Mouse (Mus musculus): ENCODE measurements around the gene Cybc1.

Gene Cybc1

GRCm38 (mm10) chr11:121229018-121229439, at the start of gene Cybc1:
Gene Cybc1, minus strand, starts transcription at chr11:121229322.
- peak; percentile 82 to 85 for DNase-seq

- no peak for DNase-seq
These were observed 48.9 kb upstream of the Cybc1 start for GRCm38 (mm10) chr11:121278011-121278410.

- no peak for DNase-seq
These were observed 48.4 kb upstream of the Cybc1 start for GRCm38 (mm10) chr11:121277516-121277915.

DNA sequence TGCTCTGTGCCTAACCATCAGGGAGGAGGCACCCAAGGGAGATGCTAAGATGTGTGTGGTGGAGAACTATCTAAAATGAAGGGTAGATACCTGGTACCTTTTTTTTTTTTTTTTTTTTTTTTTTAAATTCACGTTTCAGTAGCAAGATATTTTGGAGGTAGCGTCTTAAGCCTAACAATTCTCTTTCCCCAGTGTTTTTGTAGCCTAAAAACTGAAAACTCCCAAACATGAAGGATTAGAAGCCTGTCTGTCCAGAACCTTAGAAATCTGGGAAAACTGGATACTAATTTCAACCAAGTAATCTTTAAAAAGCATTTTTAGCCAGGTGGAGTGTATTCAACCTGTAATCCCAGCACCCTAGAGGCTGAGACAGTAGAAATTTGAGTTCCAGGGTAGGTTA, 32.0 kb upstream of the Cybc1 start:
- DNase-seq = no peak

DNA sequence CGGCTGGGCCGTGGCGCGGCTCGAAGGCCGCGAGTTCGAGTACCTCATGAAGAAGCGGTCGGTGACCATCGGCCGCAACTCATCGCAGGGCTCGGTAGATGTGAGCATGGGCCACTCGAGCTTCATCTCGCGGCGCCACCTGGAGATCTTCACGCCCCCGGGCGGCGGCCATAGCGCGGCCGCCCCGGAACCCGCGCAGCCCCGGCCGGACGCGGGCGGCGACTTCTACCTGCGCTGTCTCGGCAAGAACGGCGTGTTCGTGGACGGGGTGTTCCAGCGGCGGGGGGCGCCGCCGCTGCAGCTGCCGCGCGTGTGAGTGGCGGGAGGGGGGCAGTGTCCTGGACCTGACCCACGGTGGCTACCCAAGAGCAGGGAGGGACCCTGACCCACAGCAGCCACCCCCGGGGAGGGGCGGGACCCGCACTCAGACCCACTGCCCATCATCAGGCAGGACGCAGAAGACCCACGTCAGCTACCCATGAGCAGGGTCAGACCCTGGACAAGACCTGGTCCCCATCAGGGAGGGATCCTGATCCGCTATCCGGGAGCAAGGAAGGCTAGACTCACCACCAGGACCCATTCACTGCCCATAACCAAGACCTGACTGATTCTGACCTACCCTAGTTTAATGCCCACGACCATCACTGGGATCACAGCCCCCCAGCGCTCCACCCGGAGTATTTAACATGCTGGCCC, 31.2 kb upstream of the Cybc1 start:
- DNase-seq = no peak

DNA sequence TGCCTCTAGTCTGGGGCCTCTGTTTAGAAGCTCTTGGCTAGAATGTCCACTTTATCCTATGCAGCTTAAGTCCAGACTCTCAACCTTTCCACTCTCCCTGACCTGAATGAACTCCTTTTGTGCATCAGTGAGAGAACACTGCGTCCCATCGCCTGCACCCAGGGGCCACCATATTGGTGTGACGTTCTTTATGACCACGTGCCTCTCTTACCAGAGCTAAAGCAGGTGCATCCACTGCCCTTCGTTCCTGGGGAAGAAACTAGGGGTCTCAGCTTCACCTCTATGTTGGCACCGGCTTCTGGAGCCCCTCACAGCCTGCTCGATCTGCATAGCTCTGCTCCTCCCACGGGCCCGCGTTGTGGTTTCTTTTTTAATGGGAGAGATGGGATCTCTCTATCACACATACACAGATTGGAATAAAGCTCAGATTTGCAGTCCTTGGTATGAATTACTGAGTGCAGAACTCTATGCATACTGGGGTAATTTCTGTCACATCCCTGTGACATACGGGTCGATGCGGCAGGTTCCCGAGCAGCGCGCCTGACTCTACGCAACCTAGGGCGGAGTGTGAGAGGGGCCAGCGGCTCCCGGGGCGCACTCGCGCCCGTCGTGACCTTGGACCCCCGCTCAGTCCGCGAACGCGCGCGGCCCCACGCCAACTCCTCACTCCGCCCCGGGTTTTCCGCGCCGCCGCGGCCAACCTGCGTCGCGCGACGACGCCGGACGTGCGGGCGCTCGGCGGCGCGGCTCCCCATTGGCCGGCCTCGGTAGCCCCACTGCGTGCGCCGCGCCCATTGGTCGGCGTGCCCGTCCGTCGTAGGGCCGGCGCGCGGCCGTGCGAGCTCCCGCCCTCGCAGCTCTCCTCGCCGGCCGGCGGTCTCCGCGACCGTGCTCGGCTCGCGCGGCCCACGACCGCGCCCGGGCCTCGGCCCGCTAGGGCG, 30.3 kb upstream of the Cybc1 start, which contains the start of gene Foxk2:
TSS of gene Foxk2 (plus strand) at position 831 of the 941 bp plus-strand sequence.
- DNase-seq = peak; percentile 85 to 86

DNA sequence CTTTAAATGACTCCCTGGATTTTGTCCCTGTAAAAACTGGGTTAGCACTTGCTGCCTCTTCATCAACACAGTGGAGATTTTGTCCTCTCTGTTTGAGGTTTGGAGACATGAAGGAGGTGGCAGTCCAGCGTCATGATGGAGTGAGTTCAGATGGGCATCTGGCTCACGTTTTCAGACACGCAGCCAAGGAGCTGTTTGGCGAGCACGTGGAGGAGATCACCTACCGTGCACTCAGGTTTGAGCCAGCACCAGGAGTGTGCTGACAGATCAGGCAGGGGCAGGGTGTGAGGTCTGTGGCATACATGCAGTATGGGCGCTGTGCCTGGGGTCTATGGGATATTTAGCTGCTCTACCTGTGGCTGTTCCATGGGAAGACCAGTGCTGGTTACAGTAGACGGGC, 21.1 kb upstream of the Cybc1 start:
- DNase-seq = no peak

DNA sequence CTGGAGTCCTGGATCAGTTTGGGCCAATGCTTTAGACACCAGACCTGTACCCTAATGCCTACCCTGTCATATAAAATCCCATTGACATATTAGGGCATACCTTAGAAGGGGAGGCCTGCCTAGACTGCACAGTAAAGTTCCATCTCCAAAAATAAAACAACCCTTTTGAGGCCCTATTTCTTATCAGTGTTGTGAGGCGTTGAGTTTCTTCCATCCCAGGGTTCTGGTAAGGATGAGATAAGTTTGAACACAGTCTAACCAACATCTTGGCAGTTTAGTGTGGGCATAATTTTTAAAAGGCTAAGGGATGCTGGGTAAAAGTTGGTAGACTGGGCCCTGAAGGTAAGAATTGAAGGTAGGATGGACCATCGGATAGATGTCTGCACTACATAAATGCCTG, 10.5 kb upstream of the Cybc1 start:
- no peak for DNase-seq

DNA sequence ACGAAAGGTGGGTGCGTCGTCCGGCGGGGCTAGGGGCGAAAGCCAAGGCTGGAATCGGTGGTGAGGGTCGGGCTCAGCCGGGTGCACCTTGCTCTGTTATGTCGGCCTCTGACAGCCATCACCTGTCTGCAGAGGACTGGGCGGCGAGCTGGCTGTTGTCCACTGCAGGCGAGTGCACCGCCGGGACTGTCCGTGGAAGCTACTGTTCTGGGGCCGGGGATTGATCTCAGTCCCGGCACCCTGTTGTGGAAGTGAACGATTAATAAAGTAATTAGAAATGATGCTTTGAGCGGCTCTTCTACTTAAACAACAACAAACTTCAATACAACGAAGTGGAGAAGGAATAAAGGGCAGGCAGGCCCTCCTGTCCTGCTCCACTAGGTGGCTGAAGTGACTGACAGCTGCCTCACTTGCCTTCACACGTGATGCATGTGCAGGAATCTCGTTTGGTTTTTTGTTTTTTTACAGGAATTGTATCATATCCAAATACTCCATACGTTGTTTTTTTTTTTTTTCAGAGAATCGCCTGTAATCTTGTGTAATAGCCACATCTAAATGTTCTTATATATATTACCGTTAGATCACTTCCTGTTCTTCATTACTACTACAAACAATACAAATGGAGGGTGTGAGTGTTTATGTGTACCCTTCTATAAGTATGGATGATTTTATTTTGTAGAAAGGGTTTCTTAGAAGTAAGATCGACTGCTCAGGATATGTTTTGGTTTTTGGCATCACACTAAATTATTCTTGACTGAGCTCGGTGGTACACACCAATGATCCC, 8.4 kb upstream of the Cybc1 start:
- peak; percentile 54 to 68 for DNase-seq

DNA sequence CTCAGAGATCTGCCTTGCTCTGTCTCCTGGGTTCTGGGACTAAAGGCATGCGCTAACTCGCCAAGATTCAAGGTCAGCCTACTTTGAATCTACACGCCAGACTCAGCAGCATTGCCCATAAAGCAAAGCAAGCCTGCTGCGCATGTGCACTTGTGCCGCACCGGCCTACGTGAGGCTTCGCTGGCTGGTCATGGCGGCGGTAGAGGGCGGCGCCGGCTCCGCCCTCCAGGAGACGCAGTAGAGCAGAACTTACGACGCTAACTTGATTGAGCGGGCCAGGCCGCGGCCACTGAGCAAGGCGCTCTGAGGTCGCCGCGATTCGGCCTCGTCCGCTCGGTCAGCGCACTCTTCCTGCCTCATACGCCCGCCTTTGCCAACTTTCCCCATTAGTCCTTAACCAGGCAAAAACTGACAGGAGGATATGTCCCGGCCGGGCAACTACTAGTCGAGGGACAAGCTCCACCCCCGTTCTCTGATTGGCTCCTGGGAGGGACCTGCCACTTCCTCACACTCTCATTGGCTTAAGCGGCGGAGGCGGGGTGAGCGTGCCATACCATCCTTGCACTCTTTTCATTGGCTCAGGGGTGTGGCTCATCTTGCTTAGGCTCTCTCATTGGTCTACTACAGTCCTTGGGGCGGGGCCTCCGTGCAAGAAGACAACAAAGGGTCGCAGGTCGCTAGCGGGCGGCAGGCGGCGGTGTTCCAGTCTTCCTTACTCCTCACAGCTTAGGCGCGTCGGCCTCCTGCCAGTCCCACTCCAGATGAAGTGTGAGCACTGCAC, 7.6 kb upstream of the Cybc1 start, which contains the start of gene Narf:
TSS of gene Narf (plus strand) at position 690 of the 781 bp plus-strand sequence.
- peak; percentile 100 for DNase-seq

DNA sequence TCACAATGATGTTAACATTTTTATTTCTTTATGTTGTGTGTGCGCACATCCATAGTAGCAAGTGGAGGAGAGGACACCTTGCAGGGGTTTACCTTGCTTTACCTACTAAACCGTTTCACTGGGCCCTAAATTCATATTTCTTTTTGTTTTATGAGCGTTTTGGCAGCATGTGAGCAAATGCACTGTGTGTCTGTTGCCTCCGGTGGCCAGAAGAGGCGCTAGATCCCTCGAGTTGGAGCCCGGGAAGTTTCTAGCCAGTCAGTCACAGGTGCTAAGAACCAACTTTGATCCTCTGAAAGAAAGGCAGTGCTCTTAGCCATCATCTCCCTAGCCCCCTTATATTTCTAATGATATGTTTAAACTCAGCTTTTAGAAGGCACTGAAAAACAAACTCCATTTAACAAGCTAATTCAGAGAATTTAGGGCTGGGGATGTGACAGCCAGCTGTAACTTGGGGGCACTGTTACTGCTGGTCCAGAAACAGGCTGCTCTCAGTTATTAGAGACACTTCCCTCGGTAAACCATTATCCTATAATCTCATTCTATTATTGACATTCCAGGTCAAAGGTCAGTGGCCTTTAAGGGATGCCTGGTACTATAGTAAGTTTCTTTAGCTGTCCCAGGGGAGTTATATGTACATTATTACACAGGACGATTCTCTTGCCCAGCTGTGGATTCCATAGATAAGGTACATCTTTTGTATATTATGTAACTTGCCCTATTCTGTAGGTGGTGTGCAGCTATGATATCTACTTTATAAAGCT, 6.5 kb upstream of the Cybc1 start:
- peak; percentile 46 to 48 for DNase-seq

DNA sequence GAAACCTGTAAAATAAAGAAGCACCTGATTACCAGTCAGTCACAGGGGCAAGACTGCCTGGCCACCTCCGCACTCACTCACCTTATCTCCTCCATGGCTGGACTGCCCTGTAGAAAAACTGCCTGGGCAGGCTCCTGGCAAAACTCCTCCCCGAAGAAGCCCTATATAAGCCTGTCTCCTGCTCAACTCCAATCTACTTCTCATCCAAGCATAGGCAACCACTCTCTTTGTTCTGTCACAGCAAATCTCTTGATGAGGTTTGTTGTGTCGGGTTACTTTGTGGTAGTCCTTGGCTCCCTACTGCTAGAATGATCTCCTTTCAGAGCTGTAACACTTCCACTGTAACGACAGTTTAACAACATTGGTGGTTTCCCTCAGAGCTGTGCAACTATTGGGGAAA, 3.6 kb upstream of the Cybc1 start:
- no peak for DNase-seq

DNA sequence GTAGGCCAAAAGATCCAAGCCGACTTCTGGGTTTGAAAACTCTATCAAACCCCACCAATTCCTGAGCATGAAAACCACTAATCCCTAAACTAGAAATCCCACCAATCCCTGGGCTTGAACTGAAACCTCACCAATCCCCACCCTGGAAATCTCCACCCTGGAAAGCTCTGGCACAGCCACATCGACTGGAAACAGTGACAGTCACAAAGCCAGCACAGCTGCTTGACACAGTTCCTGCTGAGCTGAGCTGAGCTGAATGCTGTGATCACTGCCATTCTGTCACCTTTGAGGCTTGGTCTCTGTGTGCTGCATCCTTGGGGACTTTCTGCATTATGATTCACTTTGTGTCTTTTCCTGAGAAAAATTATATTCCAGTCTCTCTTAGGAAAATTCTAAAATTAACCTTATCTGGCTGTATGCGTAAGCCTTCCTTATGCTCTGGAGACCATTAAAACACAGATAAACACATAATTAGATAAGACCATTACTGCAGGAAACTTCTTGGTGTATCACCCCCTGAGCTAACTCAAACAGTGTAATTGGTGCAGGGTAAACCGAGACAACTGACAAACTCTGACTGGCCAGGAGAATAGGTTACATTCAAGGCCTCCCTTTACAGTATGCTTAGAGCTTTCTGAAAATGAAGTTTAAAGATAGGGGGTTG, 2.6 kb upstream of the Cybc1 start:
- DNase-seq = no peak

GRCm38 (mm10) chr11:121231191-121231590, 2.1 kb upstream of the Cybc1 start:
- DNase-seq = peak; percentile 71 to 73

GRCm38 (mm10) chr11:121228129-121229017, 749 bp downstream of the Cybc1 start:
- DNase-seq = no peak

- no peak for DNase-seq
These were observed 7.7 kb downstream of the Cybc1 start for GRCm38 (mm10) chr11:121221321-121222010.

- no peak for DNase-seq
These were observed 8.4 kb downstream of the Cybc1 start for GRCm38 (mm10) chr11:121220771-121221170.

DNA sequence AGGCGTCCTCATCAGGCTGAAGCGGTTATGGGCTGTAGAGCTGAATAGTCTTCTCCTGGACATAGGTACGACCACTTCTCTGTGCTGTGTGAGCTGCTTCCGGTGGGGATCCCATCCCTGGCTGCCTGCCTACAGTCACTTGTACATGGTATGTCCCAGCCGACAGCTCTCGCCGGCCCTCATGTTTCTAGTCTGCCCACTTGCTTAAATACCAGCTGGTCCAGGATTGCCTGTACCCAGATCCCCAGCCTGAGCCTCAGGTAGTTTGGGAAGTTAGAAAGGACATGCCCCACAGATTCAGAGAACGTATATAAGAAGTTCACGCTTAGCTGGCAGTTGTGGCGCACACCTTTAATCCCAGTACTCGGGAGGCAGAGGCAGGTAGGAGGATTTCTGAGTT, 9.3 kb downstream of the Cybc1 start:
- DNase-seq = no peak

GRCm38 (mm10) chr11:121216831-121217230, 12.3 kb downstream of the Cybc1 start:
- no peak for DNase-seq
